Mouse (Mus musculus): ENCODE results near the gene Hsf5. TPM values are rescaled to one million over a fixed set of nuclear protein-coding genes. Genes with fewer than 3 reads are reported as not detected.

The Hsf5 gene
- polyA plus RNA-seq, 1 experiment from 2014 or later: 0.17 TPM

- Histone ChIP-seq H3K4me1 (ENCODE audit: control insufficient read depth, insufficient read depth, low read length) (no peaks in the 10 kb centered on the region), H3K27me3 (replicated peaks; ENCODE audit: control insufficient read depth, insufficient read depth, low read length) (no peaks in the 10 kb centered on the region), H3K9ac (ENCODE audit: low read depth, low read length) (peak overlapping the region; percentile 61), H3K9me3 (ENCODE audit: control insufficient read depth, low read length) (no peaks in the 10 kb centered on the region), H3K4me3 (ENCODE audit: low read length) (peak overlapping the region; percentile 57), H3K4me2 (ENCODE audit: low read depth, low read length) (peak overlapping the region; percentile 42), H3K36me3 (ENCODE audit: control insufficient read depth, insufficient read depth, low read length) (no peaks in the 10 kb centered on the region), H3K27ac (ENCODE audit: low read length) (peak overlapping the region; percentile 59; the same call in 1 of the 2 replicates)
- ATAC-seq: no peak
- 50% methylated on average over 6 of the region's 6 CpGs for WGBS
Measured at GRCm38 (mm10) chr11:87663948-87664347, 47.0 kb downstream of the Hsf5 start.

GRCm38 (mm10) chr11:87664521-87664920 lies 47.6 kb downstream of the Hsf5 start:
- H3K4me1 ChIP-seq (ENCODE audit: control insufficient read depth, insufficient read depth, low read length): no peaks in the 10 kb centered on the region
- ATAC-seq: no peak
- H3K4me3 ChIP-seq (ENCODE audit: low read length): peak overlapping the region; percentile 57
- no peaks in the 10 kb centered on the region for H3K27me3 ChIP-seq (replicated peaks; ENCODE audit: control insufficient read depth, insufficient read depth, low read length)
- WGBS: 59% methylated on average over 12 of the region's 12 CpGs
- H3K36me3 ChIP-seq (ENCODE audit: control insufficient read depth, insufficient read depth, low read length): no peaks in the 10 kb centered on the region
- H3K9ac ChIP-seq (ENCODE audit: low read depth, low read length): peak overlapping the region; percentile 61
- H3K9me3 ChIP-seq (ENCODE audit: control insufficient read depth, low read length): no peaks in the 10 kb centered on the region
- peak overlapping the region; percentile 42 for H3K4me2 ChIP-seq (ENCODE audit: low read depth, low read length)
- peak overlapping the region; percentile 59 for H3K27ac ChIP-seq (ENCODE audit: low read length)

DNA sequence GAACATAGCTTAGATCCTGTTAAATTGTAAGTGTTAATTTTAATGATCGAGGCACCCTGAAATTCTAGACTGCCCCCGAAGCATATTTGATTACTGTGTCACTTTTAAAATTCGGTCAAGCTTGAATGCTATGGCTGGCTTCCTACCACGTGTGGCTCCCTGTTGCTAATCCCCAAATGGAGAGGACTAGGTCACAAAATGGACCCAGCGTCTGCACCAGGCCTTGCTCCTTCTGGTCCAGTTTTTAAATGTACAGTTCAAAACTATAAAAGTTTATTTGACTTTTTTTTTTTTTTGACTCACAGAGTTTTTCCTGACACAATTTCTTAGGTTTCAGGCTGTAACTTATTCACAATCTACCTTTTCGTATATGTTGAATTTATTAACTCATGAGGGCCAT lies 48.3 kb downstream of the Hsf5 start:
- Histone ChIP-seq H3K27ac (ENCODE audit: low read length) (no peak overlapping the region), H3K9me3 (ENCODE audit: control insufficient read depth, low read length) (no peaks in the 10 kb centered on the region), H3K27me3 (replicated peaks; ENCODE audit: control insufficient read depth, insufficient read depth, low read length) (no peaks in the 10 kb centered on the region), H3K36me3 (ENCODE audit: control insufficient read depth, insufficient read depth, low read length) (no peaks in the 10 kb centered on the region), H3K9ac (ENCODE audit: low read depth, low read length) (peak overlapping the region; percentile 60), H3K4me2 (ENCODE audit: low read depth, low read length) (peak overlapping the region; percentile 16; the same call in 1 of the 2 replicates), H3K4me3 (ENCODE audit: low read length) (peak overlapping the region; percentile 40), H3K4me1 (ENCODE audit: control insufficient read depth, insufficient read depth, low read length) (no peaks in the 10 kb centered on the region)
- no peak for ATAC-seq
- WGBS: 55% methylated on average over 6 of the region's 6 CpGs

- Histone ChIP-seq H3K9me3 (ENCODE audit: control insufficient read depth, low read length) (no peaks in the 10 kb centered on the region), H3K36me3 (ENCODE audit: control insufficient read depth, insufficient read depth, low read length) (no peaks in the 10 kb centered on the region), H3K4me1 (ENCODE audit: control insufficient read depth, insufficient read depth, low read length) (no peaks in the 10 kb centered on the region), H3K4me3 (ENCODE audit: low read length) (peak overlapping the region; percentile 49), H3K27ac (ENCODE audit: low read length) (no peak overlapping the region), H3K27me3 (replicated peaks; ENCODE audit: control insufficient read depth, insufficient read depth, low read length) (no peaks in the 10 kb centered on the region), H3K4me2 (ENCODE audit: low read depth, low read length) (peak overlapping the region; percentile 43), H3K9ac (ENCODE audit: low read depth, low read length) (peak overlapping the region; percentile 69)
- WGBS: 53% methylated on average over 2 of the region's 2 CpGs
- ATAC-seq: no peak
Measured at GRCm38 (mm10) chr11:87665658-87666057, 48.7 kb downstream of the Hsf5 start.

DNA sequence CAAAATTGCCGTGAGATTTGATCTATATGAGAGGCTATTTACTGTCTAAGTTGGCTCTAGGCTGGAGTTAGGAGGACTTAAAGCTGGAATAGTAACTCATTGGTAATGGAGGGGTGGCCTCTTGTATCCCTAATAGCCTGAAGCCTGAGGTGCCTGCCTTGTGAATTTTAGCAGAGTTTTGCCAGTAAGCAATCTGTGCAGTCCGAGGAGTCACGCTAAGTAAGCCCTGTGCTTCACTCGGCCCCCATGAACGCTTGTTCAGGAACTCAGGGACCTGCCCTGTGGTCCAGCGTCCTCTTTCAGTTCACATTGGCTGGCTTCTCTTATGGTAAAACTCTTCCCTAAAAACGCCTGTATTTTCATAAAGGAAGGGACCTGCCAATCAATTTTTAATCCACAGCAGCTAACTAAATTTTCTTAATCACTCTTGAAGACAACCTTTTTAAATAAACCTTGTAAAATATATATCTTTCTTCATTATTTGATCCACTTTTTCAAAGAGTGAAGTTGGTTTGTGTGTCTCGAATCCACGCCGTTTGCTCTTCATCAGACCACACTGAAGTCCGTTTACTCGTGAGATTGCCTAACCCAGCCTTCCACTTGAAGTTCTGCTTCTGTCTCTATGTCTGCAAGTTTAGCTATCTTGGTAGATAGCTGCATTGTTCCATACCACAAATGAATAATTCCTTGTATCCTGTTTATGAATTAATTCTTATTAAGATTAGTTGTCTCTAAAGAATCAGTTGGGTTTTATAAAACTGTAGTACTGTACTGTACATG lies 49.5 kb downstream of the Hsf5 start:
- ATAC-seq: no peak
- no peaks in the 10 kb centered on the region for H3K4me1 ChIP-seq (ENCODE audit: control insufficient read depth, insufficient read depth, low read length)
- H3K36me3 ChIP-seq (ENCODE audit: control insufficient read depth, insufficient read depth, low read length): no peaks in the 10 kb centered on the region
- H3K9me3 ChIP-seq (ENCODE audit: control insufficient read depth, low read length): no peaks in the 10 kb centered on the region
- peak overlapping the region; percentile 49 for H3K4me3 ChIP-seq (ENCODE audit: low read length)
- peak overlapping the region; percentile 69 for H3K9ac ChIP-seq (ENCODE audit: low read depth, low read length)
- peak overlapping the region; percentile 43 for H3K4me2 ChIP-seq (ENCODE audit: low read depth, low read length)
- 53% methylated on average over 12 of the region's 12 CpGs for WGBS
- H3K27ac ChIP-seq (ENCODE audit: low read length): peak overlapping the region; percentile 61
- H3K27me3 ChIP-seq (replicated peaks; ENCODE audit: control insufficient read depth, insufficient read depth, low read length): no peaks in the 10 kb centered on the region

DNA sequence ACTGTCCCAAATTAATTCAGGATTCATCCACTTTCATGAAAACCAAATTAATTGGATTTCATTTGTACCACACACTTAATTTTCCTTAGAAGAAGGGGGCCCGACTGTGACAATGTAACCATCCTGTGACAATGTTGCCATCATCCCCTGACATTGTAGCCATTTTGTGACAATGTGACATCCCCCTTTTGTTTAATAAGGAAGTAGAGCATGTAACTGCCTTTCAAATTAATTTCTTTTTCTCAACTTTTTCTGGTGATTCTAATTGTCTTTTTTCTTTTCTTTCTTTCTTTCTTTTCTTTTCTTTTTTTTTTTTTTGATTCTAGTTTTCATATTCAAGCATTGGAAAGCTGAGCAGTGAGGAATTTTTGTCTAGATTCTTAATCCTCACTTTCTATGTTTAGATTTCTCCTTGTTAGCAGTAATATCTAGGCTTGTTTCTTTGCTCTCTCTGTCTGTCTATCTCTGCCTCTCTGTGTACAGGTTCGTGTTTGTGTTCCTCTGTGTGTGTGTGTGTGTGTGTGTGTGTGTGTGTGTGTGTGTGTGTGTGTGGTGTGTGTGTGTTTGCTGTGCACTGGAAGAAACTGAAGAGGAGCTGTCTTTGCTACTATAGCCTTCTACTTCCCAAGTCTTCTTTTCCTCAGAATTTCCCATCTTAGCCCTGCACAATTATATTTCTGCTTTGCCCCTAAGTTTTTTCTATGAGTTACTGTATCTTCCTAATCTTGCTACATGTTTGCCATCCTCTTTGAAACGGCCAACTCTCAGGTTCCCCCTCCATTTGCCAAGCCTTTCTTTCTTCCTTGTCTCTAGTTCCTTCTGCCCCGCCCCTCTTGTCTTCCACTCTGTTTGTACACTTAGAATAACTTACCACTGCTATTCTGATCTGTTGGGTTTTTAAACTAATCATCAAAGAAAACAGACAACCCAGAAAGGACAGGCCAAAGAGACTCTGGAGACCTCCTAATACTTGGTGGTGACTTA lies 50.4 kb downstream of the Hsf5 start:
- Histone ChIP-seq H3K9ac (ENCODE audit: low read depth, low read length) (no peak overlapping the region), H3K4me1 (ENCODE audit: control insufficient read depth, insufficient read depth, low read length) (no peaks in the 10 kb centered on the region), H3K27me3 (replicated peaks; ENCODE audit: control insufficient read depth, insufficient read depth, low read length) (no peaks in the 10 kb centered on the region), H3K4me2 (ENCODE audit: low read depth, low read length) (peak overlapping the region; percentile 27; the same call in 1 of the 2 replicates), H3K36me3 (ENCODE audit: control insufficient read depth, insufficient read depth, low read length) (no peaks in the 10 kb centered on the region), H3K27ac (ENCODE audit: low read length) (peak overlapping the region; percentile 23; the same call in 1 of the 2 replicates), H3K4me3 (ENCODE audit: low read length) (peak overlapping the region; percentile 19), H3K9me3 (ENCODE audit: control insufficient read depth, low read length) (no peaks in the 10 kb centered on the region)
- ATAC-seq: no peak
- WGBS: 43% methylated on average over 4 of the region's 4 CpGs

DNA sequence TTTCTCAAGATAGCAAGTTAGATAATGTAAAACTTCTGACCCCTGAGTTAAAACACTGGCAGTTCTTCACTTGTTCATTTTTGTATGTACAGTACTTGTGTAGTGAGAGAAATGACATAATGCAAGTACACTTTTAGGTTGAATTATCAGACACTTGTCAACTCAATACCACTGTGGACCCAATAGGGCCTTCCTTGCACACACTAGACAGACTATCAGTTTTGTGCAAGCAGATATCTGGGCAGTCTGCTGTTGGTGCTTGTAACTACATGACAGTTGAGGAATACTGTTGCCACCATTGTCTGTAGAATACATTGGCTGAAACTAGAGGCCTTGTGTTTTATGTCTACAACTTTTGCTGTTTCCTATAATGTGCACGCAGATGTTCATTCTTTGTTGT lies 56.3 kb downstream of the Hsf5 start:
- no peaks in the 10 kb centered on the region; the same call in 1 of the 2 replicates for H3K36me3 ChIP-seq (ENCODE audit: control insufficient read depth, insufficient read depth, low read length)
- H3K4me1 ChIP-seq (ENCODE audit: control insufficient read depth, insufficient read depth, low read length): no peaks in the 10 kb centered on the region
- ATAC-seq: no peak
- H3K9me3 ChIP-seq (ENCODE audit: control insufficient read depth, low read length): no peaks in the 10 kb centered on the region
- H3K9ac ChIP-seq (ENCODE audit: low read depth, low read length): no peak overlapping the region
- no peaks in the 10 kb centered on the region for H3K27me3 ChIP-seq (replicated peaks; ENCODE audit: control insufficient read depth, insufficient read depth, low read length)
- no peak overlapping the region for H3K27ac ChIP-seq (ENCODE audit: low read length)
- no peak overlapping the region for H3K4me3 ChIP-seq (ENCODE audit: low read length)
- WGBS: 92% methylated on average over 1 of the region's 1 CpGs
- H3K4me2 ChIP-seq (ENCODE audit: low read depth, low read length): no peak overlapping the region

DNA sequence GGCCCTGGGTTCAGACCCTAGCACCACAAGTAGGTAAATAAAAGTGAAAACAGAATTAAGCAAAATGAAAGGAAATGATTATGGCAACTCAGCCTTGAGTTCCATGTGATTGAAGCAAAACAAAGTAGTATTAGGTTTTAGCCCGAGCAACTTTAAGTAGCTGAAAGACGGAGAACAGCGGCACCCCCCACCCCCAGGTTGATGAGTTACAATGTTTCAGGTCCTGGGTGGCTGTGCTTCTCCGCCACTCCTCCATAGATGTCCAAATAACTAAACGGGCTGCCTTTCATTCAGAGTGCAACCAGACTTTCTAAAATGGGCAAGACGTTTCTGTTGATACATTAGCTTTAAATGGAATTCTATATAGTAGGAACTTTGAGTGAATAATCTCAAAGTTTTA lies 58.6 kb downstream of the Hsf5 start:
- Histone ChIP-seq H3K4me2 (ENCODE audit: low read depth, low read length) (no peak overlapping the region), H3K27me3 (replicated peaks; ENCODE audit: control insufficient read depth, insufficient read depth, low read length) (no peaks in the 10 kb centered on the region), H3K4me3 (ENCODE audit: low read length) (no peak overlapping the region), H3K9me3 (ENCODE audit: control insufficient read depth, low read length) (no peaks in the 10 kb centered on the region), H3K36me3 (ENCODE audit: control insufficient read depth, insufficient read depth, low read length) (no peaks in the 10 kb centered on the region; the same call in 1 of the 2 replicates), H3K27ac (ENCODE audit: low read length) (no peak overlapping the region), H3K4me1 (ENCODE audit: control insufficient read depth, insufficient read depth, low read length) (no peaks in the 10 kb centered on the region), H3K9ac (ENCODE audit: low read depth, low read length) (no peak overlapping the region)
- WGBS: 83% methylated on average over 6 of the region's 6 CpGs
- no peak for ATAC-seq

GRCm38 (mm10) chr11:87677756-87678155 lies 60.8 kb downstream of the Hsf5 start:
- no peaks in the 10 kb centered on the region; the same call in 1 of the 2 replicates for H3K36me3 ChIP-seq (ENCODE audit: control insufficient read depth, insufficient read depth, low read length)
- WGBS: 60% methylated on average over 5 of the region's 5 CpGs
- no peaks in the 10 kb centered on the region for H3K9me3 ChIP-seq (ENCODE audit: control insufficient read depth, low read length)
- no peak overlapping the region for H3K4me3 ChIP-seq (ENCODE audit: low read length)
- H3K27me3 ChIP-seq (replicated peaks; ENCODE audit: control insufficient read depth, insufficient read depth, low read length): no peaks in the 10 kb centered on the region
- no peak overlapping the region for H3K27ac ChIP-seq (ENCODE audit: low read length)
- ATAC-seq: no peak
- no peak overlapping the region for H3K4me2 ChIP-seq (ENCODE audit: low read depth, low read length)
- no peaks in the 10 kb centered on the region for H3K4me1 ChIP-seq (ENCODE audit: control insufficient read depth, insufficient read depth, low read length)
- no peak overlapping the region for H3K9ac ChIP-seq (ENCODE audit: low read depth, low read length)

Measured in intestine, embryonic 16.5 days (tissue).